Mouse (Mus musculus): ENCODE results near the gene Ripor2.

- TF ChIP-seq CTCF (conservative IDR thresholded peaks at IDR 0.05; ENCODE audit: low read length) (no peak), NANOG (IDR thresholded peaks at IDR 0.05; ENCODE audit: borderline replicate concordance, low read length) (no peak)
Observed at GRCm38 (mm10) chr13:24545677-24546076, 36.3 kb upstream of the Ripor2 start.
